Mouse (Mus musculus) ES-Bruce4 (cell line): Measurements from ENCODE around the gene Brwd1.

Experiments used
- CTCF ChIP-seq: IDR thresholded peaks from one replicate; pipeline ENCODE4 v1.8.1; 2011; ENCODE audit warnings: low read depth, low read length
- EP300 ChIP-seq: IDR thresholded peaks from 2 replicates; pipeline ENCODE4 v1.6.1; 2011; ENCODE audit warnings: low read depth, low read length; ENCODE audit not compliant: insufficient read depth

DNA sequence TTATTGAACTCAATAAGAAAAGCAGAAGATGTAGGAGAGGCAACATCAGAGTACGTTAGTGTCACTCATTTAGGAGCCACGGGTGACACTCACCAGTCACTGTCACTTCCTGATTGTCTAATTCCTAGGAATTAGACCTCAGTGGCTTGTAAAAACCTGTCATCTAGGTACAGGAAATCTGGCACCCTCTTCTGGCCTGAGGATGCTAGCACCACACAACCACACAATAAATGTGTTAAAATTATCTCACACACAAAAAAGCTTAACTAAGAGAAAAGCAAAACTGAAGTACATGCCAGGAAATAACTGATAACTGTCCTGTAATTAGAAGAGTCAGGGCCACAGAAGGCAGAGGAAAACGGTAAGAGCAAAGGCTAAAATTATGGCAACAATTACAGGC lies 57.1 kb downstream of the Brwd1 start:
- TF ChIP-seq CTCF = no peak
- no peak for TF ChIP-seq EP300
